Mouse (Mus musculus) mesoderm, embryonic 11.5 days (tissue): ENCODE results near the gene Tmco5.

ENCODE experiments used
- DNase-seq: peaks from one replicate; pipeline ENCODE4 v3.0.0-alpha.2; 2012; ENCODE audit warnings: low read depth, low spot score

The Tmco5 gene

GRCm38 (mm10) chr2:116878391-116878790, at the start of gene Tmco5:
Gene Tmco5 (plus strand): TSS chr2:116878691.
- no peak for DNase-seq

- DNase-seq: no peak
Measured at GRCm38 (mm10) chr2:116831863-116832262, 46.6 kb upstream of the Tmco5 start.

DNA sequence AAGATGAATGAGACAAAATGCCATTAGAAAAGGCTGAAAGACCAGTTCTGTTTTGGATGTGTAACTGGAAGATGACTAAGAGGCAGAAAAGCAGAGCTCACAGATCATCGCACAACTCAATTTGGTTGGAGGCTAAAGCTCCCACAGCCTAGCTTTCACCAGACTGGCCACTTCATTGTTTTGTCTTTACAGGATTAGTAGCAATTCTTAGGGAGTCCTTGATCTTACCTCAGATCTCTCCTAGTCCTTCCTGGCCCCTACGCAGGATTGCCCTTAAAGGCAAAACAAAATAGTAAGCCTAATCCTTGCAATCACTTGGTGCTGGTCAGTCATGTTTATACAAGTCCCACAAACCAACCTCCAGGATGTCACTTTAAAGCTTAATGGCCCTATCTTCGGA, 40.7 kb upstream of the Tmco5 start:
- no peak for DNase-seq

DNA sequence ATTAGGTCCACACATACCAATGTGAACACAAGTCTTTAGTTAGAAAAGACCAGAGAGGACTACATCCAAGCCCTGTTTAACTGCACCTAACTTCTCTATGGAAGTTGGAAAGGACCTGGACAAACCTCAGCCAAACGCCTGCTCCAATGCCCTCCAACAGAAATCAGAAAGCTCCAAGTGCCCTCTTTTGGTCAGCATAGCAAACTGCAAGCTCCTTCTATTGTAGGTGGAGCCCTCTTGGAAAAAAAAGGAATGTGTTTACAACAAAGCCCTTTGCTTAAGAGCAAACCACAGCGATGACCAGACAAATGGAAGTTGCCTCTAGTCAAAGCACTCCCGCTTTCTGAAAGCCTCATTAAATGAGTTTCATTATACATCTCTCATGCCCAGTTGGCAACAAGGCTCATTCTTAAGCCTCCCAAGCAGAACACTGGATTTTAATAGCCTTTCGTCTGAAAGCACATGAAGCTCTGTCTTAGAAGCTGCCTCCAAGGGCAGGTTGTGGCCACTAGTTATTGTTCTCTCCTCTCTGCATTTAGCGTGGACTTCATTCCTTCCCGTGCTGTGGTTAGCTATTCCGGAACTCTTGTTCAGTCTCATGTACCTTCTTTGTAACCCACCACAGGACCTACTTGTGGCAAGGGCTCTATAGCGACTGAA, 39.8 kb upstream of the Tmco5 start:
- DNase-seq: peak; percentile 69

DNA sequence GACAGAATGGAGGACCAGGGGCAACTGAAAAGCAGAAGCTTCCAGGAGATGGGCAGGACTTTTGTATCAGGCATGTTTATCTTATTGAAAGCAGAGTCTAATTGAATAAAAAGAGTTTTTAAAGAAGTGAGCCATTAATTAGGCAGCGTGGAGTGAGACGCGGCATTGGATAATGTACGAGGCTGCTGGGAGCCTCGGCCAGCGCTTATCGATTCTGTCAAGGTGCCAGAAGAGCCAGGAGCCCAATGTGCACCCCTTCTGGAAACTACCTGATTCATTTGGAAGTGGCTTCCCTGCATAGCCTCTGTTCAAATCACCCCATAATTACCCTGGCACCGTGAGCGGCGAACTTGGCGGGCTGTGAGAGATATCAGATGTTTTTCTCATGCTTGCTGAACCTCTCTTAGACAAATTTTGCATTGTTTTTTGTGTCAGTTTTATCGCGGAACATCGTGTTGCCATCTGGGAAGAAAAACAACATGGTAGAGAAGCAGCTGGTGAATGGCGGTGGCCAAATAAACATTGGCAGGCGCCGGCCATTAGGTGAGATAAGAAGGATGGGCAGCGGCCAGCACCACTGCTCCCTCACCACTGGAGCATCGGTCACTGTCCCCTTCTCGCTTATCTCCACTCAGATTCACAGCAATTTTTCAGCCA, 28.4 kb upstream of the Tmco5 start:
- no peak for DNase-seq

GRCm38 (mm10) chr2:116851356-116851755, 27.1 kb upstream of the Tmco5 start:
- no peak for DNase-seq

GRCm38 (mm10) chr2:116852249-116852648, 26.2 kb upstream of the Tmco5 start:
- peak; percentile 47 for DNase-seq

DNA sequence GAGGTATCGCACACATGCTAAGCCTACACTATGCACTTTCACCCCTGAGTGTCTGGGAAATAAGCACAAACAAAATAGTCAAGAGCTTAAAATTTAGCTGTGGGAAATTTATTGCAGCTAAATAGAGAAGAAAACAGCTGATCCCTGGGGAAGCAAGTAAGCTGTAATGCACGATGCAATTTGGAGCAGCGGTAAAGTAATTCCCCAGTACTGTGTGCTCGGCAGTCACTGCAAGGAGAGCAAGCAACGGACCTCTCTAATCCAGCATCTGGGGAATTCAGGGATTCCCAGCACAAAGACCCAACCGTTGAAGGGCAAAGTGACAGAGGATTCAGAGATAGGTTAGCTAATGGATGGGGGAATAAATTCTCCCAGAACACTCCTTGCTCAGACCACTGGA, 19.8 kb upstream of the Tmco5 start:
- no peak for DNase-seq

- no peak for DNase-seq
Measured at GRCm38 (mm10) chr2:116876955-116877615, 1.4 kb upstream of the Tmco5 start.

- no peak for DNase-seq
Measured at GRCm38 (mm10) chr2:116879730-116880129, 1.2 kb downstream of the Tmco5 start.

DNA sequence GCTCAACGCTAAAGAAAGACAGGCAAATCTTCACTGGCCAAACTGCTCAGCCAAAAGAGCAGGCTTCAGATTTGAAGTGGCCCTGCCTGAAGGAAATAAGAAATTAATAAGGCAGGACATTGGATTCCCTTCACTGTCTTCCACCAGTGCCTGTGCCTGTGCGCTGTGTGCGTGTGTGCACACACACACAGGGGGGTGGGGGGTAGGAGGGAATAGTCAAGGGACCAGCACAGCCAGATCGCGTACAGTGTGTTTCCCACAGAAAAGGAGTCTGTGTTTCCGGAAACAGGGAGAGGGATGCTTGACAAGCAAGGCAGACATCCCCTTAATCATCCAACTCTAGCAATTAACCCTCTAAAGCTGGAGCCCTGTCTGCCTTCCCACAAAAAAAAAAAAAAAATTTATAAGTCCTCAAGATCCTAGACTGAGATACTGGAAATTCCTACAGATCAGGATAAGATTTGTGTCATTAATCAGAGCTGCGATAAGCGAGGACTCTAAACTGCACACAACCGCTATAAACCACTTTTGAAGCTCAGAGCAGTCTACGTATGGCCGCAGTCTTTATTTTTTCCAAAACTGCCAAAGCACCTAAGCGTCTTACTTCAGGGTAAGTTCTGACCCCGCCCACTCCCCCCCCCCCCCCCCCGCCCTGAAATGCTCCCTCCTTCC, 15.0 kb downstream of the Tmco5 start:
- no peak for DNase-seq

- DNase-seq: peak; percentile 84
Measured at GRCm38 (mm10) chr2:116893988-116894363, 15.5 kb downstream of the Tmco5 start.

- DNase-seq: peak; percentile 83
Measured at GRCm38 (mm10) chr2:116899615-116900272, 21.3 kb downstream of the Tmco5 start.

GRCm38 (mm10) chr2:116900273-116900843, 21.9 kb downstream of the Tmco5 start:
- no peak for DNase-seq

DNA sequence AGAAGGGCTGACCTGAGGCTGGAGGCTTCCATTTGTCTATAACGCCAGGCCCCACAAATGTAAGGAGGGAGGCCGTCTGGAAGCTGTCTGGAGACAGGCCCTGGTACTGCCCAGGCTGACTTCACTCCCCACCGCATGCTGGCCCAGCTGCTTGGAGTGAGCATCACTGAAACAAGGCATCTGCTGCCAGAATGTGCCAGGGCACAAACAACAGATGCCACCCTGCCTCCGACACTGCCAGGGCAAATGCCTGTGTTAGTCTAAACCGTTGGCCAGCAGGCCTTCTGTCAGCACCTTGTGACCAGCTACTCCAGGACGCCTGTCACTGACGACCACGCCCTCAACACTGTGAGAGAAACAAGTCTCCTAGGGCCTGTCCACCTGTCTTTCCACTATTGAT, 29.8 kb downstream of the Tmco5 start:
- no peak for DNase-seq

- DNase-seq: no peak
Measured at GRCm38 (mm10) chr2:116912334-116913070, 34.0 kb downstream of the Tmco5 start.

GRCm38 (mm10) chr2:116913677-116914405, 35.4 kb downstream of the Tmco5 start:
- no peak for DNase-seq

GRCm38 (mm10) chr2:116914636-116915035, 36.1 kb downstream of the Tmco5 start:
- no peak for DNase-seq

DNA sequence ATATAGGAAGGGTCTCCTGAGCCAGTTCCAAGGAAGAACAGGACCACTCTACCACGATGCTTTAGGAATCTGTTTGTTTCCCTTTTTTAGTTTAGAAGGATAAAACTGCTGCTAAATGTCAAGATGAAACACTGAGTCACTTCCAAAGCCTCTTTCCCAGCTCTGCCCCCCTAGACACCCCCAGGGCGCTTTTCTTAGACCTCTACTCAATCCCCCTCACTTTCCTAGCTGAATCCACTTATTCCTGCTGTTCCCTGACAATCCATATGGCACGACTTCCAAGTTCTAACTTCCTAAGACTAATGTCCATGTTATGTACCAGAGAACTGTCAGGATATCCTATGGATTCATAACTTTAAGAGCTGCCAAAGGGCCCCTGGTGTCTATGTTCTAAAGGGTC, 40.1 kb downstream of the Tmco5 start:
- no peak for DNase-seq
